Mouse (Mus musculus): ENCODE data around the gene Cavin2.
A peak's percentile ranks its signal among the peaks of the same experiment; 100 is the strongest.

The Cavin2 gene

DNA sequence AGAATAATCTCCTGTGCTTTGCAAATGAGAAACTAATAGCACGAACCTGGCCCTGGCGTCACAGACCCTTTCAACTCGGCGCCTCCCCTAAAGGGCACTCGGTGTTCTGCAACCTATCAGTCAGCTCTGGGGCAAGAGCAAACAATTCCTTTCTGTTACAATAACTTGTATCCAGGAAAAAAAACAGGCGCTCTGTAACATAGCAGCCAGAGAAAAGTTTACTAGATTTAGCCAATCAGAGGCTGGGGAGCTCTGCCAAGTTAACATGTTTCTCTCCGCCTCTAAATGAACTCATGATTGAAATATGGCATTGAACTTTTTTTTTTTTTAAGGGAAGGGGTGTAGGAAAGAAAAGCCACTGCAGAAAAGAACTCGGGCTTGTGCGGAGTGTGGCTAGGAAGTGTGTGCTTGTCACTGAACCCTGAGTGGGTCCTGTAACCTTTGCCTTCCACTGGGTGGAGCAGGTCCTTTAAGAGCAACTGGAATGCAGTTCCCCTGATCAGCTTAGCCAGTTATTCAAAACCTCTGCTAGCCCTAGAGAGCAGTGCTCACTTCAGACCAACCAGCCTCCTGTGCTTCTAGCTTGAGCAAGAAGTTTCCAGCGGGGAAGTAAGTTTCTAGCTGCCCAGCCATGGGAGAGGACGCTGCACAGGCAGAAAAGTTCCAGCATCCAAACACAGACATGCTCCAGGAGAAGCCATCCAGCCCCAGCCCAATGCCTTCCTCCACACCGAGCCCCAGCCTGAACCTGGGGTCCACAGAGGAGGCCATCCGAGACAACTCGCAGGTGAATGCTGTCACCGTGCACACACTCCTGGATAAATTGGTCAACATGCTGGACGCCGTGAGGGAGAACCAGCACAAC lies at the start of gene Cavin2:
Gene Cavin2 (plus strand): TSS at position 372 of the 865 bp plus-strand sequence.
- DNase-seq (ENCODE audit: low spot score in 2 of 2) = peak in 1 of 2 experiments; percentile 43

DNA sequence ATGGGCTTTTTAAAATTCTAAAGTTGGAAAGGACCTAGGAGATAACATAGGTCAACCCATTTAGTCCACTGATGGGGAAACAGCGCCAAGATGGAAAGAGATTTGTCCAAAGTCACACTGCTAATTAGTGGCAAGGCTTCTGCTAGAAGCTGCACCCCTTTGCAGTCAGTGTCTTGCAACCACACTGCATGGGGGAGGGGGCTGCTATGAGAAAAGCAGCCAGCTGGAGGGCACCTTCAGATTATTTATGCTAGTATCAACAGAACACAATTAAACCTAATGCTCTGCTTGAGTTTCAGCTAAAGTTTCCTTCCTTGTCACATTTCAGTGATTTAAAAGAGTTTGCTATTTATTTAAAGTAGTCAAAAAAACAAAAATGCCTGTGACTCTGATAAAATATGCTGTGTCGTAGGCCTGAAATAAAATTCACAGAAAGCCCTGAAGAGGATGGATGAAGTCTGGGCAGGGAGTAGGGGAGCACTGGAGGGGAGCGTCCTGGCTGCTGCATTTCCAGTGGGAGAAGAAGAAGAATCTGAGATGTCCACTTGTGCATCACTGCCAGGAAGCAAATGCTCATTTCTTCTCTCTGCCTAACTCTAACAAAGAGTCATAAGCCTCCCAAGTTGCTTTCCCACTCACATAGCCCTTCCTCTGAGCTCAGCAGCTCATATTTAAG lies 47.5 kb upstream of the Cavin2 start:
- DNase-seq (ENCODE audit: low spot score in 2 of 2) = no peak

DNA sequence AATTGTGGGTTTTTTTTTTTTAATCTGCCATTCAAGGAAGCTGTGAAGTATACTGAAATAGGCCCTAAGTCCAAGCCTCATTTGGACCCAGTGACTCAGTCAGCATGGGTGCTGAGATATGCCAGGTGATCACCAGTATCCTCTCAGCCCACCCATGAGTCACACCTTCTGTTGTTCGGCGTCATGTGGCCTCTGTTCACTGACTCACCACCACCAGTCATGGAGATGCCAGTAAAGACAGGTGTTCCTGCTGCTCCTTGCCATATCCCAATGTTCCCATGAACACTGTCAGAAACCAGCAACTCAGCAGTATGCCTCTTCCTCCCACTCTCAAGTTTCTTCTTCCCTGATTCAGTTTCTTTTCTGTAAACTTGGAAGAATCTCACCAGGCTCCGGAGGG lies 45.6 kb upstream of the Cavin2 start:
- DNase-seq (ENCODE audit: low spot score in 2 of 2) = no peak

DNA sequence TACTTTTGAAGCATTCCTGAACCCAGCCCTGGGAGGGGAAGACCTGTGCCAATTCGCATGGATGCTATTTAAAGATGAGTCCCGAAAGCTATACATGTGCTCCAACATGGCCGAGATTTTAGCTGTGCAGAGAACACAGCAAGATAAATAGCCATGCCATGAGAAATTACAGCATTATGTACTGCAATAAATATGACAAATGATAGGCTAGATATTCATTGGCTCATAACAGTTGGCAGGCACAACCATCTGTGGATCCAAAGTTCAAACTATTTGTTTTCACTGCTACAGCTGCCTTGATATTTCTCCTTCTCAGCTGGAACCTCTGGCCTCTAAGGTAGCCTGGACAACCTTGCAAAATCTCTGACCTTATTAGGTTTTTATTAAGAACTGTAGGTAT lies 45.1 kb upstream of the Cavin2 start:
- no peak for DNase-seq (ENCODE audit: low spot score in 2 of 2)

DNA sequence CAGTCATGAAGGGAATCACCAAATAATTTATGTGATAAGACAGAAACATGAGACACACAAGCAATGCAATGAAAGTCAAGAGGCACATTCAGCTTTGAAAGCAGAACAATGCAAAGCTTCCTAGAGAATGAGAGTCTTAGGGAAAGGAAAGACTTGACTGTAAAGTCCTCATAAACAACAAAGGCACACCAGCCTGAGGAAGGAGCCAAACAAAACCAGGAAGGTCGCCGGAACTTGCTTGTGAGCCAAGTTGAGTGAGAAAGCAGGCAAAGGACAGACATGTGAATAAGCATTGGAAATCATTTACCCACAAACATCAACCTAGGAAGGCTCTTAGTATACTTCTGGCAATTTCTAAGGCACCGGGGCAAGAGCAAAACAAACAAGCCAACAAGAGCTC lies 43.5 kb upstream of the Cavin2 start:
- no peak for DNase-seq (ENCODE audit: low spot score in 2 of 2)

DNA sequence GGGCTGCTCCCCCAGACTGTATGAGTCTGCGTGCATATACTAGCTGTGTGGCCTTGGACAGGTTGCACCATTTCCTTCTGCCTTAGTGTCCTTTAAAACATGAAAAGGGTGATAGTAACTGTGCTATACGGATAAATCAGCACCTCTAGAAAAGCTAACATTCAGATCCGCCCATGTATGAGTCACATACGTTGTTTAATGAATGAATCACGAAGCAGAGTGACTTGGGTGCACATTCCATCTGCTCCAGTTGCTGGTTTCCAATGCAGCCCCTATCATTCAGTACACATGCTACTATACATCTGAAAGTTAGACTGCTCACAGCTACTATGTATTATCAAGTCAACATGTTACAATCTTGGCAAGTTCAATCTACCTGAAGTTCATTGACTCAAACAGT lies 38.6 kb upstream of the Cavin2 start:
- no peak for DNase-seq (ENCODE audit: low spot score in 2 of 2)

DNA sequence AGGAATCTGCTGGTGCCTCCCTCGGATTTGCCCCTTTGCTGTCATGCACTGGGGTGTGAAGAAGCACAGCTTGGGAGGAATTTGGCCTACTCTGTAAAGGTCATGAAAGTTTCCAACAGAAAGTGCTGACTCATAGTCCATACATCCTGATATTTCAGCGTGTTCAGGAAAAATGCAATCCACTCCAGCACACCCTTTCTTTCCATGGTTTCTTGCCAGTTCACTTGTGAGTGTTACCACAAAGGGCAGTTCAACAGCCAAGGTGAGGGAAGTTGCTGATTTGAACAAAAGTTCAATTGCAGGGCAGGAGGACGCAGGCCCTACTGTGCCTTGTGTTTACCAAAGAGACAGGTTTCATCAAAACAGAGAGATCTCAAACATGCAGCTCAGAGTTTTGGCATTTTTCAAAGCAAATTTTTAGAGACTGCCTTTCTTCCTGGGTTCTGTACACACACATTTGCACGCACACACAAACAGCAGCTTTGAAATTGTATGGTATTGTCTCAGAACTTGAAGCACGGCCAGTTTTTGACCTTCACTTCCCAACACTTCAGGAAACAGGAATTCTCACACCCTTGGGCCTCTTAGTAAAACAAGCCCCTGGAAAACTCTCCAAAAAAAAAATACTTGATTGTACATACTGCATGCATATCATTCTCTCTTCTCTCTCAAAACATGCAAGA lies 23.7 kb upstream of the Cavin2 start:
- no peak for DNase-seq (ENCODE audit: low spot score in 2 of 2)

DNA sequence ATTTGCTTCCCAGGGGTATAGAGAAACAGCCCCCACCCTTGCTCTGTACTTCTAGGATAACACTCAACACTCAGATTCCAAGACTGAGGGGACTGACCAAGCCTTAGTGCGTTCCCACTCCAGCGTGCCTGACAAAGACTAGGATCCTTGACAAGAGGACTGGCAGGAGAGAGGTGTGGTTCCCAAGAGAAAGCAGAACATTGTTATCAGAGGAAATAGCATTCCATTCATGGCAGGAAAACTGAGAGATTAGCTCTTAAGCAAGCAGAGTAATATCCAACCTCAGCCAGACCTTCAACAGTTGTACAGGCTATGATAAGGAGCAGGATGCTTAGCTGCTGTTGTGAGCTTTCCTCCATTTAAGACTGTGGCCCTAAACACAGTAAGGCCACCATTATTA lies 23.0 kb upstream of the Cavin2 start:
- no peak for DNase-seq (ENCODE audit: low spot score in 2 of 2)

DNA sequence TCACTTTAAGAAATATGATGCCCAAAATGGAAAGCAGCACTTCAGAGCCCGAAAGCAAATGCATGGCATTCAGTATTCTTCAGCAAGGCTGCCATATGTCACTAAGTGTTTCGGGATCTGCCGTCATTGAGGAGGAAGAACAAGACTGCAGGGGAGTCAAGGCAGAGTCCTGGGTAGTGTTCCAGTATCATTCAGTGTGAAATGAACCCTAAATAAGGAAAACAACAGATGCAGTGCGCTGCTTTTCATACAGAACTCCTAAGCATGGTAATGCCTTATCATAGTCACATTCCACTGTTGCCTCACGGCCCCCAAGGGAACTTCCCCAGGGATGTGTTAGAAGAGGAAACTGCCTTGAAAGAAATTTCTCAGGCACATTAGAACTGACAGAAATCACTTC lies 21.8 kb upstream of the Cavin2 start:
- no peak for DNase-seq (ENCODE audit: low spot score in 2 of 2)

DNA sequence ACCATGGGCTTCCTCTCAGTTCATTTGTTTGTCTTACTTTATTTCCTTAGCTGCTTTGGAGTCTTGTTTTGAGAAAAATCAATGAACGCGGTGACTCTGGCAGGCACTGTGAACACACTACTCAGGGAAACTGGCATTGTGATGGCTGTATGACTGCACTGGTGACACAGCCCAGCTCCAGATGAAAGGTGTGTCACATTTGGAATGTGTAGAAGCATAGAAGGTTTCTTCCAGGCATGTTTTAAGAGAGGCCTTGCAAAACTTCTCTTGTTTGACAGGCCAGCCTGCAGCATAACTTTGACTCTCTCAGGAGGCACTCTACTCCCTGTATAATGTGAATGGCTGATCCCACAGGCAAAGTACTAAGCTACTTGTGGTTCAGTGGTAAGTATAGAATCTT lies 20.7 kb upstream of the Cavin2 start:
- DNase-seq (ENCODE audit: low spot score in 2 of 2) = no peak

DNA sequence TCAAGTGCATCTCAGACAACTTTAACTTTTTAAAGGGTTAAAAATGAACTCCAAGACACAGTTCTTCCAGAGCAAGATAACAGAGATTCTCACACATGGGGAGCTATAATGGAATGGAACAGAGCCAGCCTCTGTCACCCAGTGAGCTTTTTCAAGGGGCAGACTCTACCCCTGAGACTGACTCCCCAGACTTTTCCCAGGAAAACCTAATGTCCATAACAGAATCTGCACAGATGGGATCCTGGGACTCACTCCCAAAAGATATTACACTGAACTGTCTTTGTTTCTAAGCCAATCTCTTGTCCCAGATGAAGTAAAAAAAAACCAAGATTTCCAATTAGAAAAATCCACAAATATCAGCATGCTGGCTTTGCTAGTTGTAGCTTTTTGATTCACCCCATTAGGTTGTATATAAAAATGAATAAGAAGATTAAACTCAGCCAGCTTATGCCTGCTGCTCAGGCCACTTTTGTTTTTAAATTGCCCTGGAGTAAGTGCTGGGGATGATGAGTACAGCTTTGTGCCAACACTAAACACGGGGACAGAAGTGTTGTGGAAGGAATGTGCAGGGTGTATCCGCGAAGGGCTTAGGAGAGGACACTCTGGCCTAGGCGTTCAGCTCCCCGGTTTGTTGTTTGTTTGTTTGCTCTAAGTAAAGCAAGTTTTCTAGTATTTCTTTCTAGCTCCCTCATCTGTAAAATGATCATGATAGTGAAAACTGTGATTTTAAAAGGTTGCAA lies 18.6 kb upstream of the Cavin2 start:
- no peak for DNase-seq (ENCODE audit: low spot score in 2 of 2)

DNA sequence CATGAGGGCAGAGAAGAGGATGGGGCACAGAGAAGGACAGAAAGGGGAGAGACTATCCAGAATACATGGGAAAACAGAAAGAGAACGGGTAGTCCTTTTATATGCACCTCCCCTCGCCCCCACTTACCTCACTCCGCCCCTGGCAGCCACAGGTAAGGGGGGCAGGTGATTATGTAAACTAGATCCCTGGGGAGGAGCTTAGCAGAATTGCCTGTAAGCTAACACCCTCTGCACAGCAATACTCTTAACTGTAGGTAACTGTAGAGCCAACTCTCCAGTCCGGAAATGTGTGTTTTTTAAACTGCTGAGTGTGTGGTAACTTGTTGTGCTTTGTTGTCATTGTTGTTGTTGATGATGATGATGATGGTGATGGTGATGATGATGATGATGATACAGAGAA lies 17.1 kb upstream of the Cavin2 start:
- no peak for DNase-seq (ENCODE audit: low spot score in 2 of 2)

DNA sequence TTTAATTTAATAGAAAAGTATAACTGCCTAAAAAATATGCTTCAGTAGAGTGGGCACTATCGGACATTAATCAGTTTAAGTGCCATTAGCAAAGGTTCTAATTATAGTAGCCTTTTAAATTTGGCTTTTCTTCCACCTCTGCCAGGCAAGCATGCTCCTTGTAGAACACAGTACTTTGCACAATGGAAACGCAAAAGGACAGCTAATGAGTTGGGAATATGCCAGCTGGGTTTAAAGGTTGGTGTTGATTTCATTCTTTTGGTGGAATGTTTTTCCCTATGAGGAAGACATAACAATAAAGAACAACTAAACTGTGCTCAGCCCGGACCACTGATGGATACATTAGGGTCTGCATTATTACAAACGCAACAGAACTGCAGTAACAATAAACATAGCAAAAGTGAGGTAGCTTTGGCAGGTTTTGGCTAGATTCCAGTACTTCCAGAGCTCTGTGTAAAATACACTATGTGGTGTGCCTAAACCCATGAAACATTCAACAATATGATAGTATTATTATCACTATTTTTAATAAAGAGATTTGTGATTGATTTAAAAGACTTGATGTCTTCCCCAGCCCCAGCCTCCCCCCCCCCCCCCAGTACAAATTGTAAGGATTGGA lies 16.2 kb upstream of the Cavin2 start:
- no peak for DNase-seq (ENCODE audit: low spot score in 2 of 2)

DNA sequence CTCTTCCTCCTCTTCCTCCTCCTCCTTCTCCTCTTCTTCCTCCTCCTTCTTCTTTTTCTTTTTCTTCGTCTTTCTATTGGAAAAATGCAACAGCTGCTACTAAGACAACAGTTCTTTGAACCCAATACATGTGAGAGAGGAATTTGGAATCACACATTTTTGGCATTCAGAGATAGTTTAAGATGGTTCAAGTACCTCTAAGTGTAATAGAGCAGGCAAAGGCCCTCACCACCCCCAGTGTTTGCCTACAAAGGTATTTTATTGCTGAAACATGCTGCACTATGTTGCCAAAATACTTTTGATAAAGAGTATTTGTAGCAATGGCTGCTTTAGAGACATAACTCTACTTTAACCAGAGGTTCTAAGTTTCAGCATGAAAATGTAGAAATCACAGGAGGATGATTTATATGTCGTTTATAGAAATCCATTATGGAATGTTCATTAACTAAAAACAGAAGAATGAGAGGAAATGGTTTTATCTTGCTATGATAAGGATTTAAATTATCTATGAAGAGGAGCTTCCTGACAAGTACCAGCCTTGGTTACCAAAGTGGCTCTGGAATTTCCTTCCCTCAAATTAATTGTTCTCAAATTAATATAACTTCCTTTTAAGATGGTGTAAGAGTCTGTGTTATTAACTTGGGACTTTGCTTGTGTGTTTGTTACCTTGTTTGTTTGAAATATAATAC lies 10.9 kb upstream of the Cavin2 start:
- no peak for DNase-seq (ENCODE audit: low spot score in 2 of 2)

DNA sequence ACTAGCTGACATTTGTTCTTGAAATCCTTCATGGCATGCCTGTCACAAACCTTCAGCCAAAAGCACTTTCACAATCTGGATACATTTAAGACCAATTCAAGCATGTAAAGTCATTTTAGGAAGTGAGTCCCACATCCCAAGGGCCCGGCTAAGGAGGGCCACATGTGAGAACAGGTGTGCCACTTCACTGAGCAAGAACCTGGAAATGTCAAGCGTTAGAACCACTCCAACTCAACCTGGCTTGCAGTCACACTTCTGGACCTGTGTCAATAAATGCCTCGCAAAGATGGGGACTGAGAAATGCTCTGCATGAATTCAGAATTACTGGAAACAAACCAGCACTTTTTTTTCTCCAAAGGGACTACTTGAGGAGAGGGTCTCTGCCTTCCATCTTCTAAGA lies 725 bp upstream of the Cavin2 start:
- DNase-seq (ENCODE audit: low spot score in 2 of 2) = no peak

DNA sequence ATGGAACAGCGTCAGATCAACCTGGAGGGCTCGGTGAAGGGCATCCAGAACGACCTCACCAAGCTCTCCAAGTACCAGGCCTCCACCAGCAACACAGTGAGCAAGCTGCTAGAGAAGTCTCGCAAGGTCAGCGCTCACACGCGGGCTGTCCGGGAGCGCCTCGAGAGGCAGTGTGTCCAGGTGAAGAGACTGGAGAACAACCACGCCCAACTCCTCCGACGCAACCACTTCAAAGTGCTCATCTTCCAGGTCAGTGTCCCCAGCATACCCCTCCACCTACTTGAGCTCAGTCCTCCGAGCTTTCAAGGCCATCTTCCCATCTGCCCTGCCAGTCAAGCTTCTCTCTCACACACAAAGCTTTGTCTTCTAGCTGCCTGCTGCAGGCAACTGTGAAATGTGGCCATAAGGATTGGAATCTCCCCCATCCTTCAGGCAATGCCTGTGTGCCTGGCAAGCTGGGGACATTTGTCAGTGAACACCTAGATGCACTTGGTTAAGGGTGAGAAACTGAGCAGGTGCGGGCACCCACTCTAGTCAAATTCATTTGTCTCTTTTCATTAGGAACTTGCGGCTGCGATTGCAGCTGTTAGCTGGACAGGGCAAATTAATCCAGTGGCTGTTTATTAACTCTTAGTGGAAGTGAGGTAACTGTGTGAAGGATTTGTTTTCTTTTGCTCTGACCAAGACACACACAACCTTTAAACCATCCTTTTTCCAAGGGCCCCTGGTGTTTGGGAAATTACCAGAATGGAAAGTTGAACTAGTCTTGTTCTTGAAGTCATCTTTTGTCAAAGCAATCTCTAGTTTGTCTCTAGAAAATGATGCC lies 907 bp downstream of the Cavin2 start:
- DNase-seq (ENCODE audit: low spot score in 2 of 2) = no peak

DNA sequence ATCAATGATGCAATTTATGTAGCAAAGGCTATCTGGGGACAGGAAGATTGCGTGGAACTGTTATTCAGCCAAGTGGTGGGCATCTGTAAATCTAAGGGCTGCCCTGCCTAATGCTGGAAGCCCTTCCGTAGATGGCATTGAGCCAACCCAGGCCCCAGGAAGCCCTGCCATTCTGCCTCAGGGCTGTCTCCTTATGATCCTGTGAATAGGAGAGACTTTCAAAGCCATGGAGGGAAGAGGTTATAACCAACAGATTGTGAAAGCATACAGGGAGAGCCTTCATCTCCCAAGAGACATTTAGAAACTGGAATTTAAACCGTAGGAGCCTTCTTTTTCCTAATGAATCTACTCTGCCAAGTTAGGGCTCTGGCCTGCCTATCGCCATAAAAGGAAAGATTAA lies 1.7 kb downstream of the Cavin2 start:
- DNase-seq (ENCODE audit: low spot score in 2 of 2) = no peak

DNA sequence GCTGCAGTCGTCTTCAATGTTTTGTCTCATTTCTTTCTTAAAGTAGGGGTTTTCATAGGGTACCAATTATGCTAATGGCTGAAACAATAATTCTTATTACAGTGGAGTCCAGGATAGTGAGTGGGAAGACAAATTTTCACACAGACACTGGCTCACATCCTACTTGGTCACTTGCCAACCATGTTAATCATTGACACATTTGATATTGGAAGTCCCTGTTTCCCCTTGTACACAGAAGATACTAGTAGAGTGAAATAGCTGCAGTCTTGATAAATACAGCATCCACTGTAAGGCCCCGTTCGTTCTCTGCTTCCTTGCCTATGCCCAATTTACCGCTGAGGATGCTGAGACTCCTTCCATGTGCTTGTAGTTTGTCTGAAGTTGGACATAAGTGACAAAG lies 3.4 kb downstream of the Cavin2 start:
- no peak for DNase-seq (ENCODE audit: low spot score in 2 of 2)

DNA sequence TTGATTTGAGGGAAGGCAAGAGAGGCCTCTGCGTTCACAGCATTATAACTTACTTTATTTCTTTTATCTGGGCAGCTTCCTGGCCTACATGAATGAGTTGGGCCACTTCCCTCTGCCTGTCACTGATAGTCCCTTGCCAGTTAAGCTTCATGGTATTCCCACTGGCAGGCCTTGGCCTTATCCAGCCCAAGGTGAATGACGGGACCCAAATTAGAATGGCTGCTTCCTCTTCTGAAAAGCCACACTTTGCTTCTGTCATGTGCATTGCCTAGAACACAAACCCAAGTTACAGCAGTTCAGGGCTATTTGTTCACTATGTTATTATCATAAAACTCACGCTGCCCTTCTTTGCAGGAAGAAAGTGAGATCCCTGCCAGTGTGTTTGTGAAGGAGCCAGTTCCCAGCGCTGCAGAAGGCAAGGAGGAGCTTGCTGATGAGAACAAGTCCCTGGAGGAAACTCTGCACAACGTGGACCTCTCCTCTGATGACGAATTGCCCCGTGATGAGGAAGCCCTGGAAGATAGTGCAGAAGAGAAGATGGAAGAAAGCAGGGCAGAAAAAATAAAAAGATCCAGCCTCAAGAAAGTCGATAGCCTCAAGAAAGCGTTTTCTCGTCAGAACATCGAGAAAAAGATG lies 11.5 kb downstream of the Cavin2 start:
- DNase-seq (ENCODE audit: low spot score in 2 of 2) = no peak

DNA sequence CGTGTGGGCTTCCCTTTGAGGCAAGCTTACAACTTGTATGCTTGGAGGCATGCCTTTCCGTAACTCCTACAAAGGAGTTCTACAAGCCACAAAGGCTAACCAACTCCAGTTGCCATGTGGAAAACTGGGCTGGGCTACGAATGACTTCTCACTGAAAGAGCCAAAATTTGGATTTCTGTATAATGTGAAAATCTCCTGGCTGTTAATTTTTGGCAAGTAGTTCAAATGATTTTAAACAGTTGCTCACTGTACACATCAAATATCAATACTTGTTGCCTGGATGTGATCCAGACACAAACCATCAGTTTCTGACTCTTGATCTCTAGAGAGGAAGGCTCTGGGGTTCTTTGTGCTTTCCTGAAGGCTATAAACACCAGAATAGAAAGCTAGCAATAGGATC lies 18.1 kb downstream of the Cavin2 start:
- DNase-seq (ENCODE audit: low spot score in 2 of 2) = no peak

Measured in urinary bladder, postnatal 4 days (tissue).